Mouse (Mus musculus) limb, embryonic 14.5 days (tissue): ENCODE results near the gene Etv4. TPM values are rescaled to one million over a fixed set of nuclear protein-coding genes. Genes with fewer than 3 reads are reported as not detected.
A peak's percentile ranks its signal among the peaks of the same experiment; 100 is the strongest.

Experiments used
- ATAC-seq: fragments of 200-750 bp; cut with Nextera tagmentation; 2 replicates; pipeline ENCODE4 v1.8.0; 2017; ENCODE audit warnings: low read depth, moderate number of reproducible peaks, moderate TSS enrichment; ENCODE audit not compliant: low FRiP score
- DNase-seq: peaks from one replicate; pipeline ENCODE4 v3.0.0-alpha.2; 2015; ENCODE audit warnings: low spot score
- H3K27ac ChIP-seq: fragments of 300-500 bp; sonication (generic); replicated peaks from 2 replicates; pipeline ENCODE4 v1.5.1; 2014; ENCODE audit warnings: low read depth, mild to moderate bottlenecking, low read length, moderate library complexity, mixed read lengths
- H3K27me3 ChIP-seq: fragments of 300-500 bp; sonication (generic); 2 replicates; pipeline ENCODE4 v1.6.1; 2014; ENCODE audit warnings: low read length, mixed read lengths; ENCODE audit not compliant: control insufficient read depth, insufficient read depth
- H3K36me3 ChIP-seq: fragments of 300-500 bp; sonication (generic); 2 replicates; pipeline ENCODE4 v1.6.1; 2014; ENCODE audit warnings: mild to moderate bottlenecking, low read length, moderate library complexity, mixed read lengths; ENCODE audit not compliant: control insufficient read depth, insufficient read depth
- H3K4me1 ChIP-seq: fragments of 300-500 bp; sonication (generic); 2 replicates; pipeline ENCODE4 v1.6.1; 2014; ENCODE audit warnings: antibody characterized with exemption, low read length, mixed read lengths; ENCODE audit not compliant: control insufficient read depth, insufficient read depth
- H3K4me2 ChIP-seq: fragments of 300-500 bp; sonication (generic); replicated peaks from 2 replicates; pipeline ENCODE4 v1.6.1; 2014; ENCODE audit warnings: low read depth, mild to moderate bottlenecking, low read length, moderate library complexity; ENCODE audit not compliant: severe bottlenecking
- H3K4me3 ChIP-seq: fragments of 300-500 bp; sonication (generic); replicated peaks from 2 replicates; pipeline ENCODE4 v1.5.1; 2014; ENCODE audit warnings: low read length
- H3K9ac ChIP-seq: fragments of 300-500 bp; sonication (generic); 2 replicates; pipeline ENCODE4 v1.6.1; 2014; ENCODE audit warnings: mild to moderate bottlenecking, low read depth, low read length, moderate library complexity; ENCODE audit not compliant: severe bottlenecking
- H3K9me3 ChIP-seq: fragments of 300-500 bp; sonication (generic); 2 replicates; pipeline ENCODE4 v1.6.1; 2016; ENCODE audit warnings: low read length; ENCODE audit not compliant: control insufficient read depth
- POLR2A ChIP-seq: fragments of 200-500 bp; IDR thresholded peaks from 2 replicates; pipeline ENCODE4 v1.8.0; 2012; ENCODE audit warnings: inconsistent platforms, mild to moderate bottlenecking, moderate library complexity, borderline replicate concordance; ENCODE audit not compliant: insufficient read depth, insufficient read length; ENCODE audit errors: extremely low read depth
- WGBS: fragments of 180-500 bp; shearing (Covaris S2); extraction: QIAGEN DNeasy Blood & Tissue Kit; methylation state at CpG from one replicate; pipeline ENCODE4 v1.1.7; 2014; 5-methylcytosine and 5-hydroxymethylcytosine counted together
- polyA plus RNA-seq, 2 experiments: library from polyadenylated mRNA; depleted of rRNA in 1 of 2; stranded (reverse) in 1 of 2; unstranded in 1 of 2; fragments of >200 nt; fragmentation: Nextera tagmentation in 1 of 2; extraction: Ambion mirVana in 1 of 2; gene quantifications; 2 replicates each; pipeline versions ENCODE4 v1.2.1 to v1.2.3; 2012 to 2014

Gene Etv4
- polyA plus RNA-seq (2012; rRNA removed) (24.2 and 31.6 TPM in 2 replicates), polyA plus RNA-seq (2014; fragmentation: Nextera tagmentation; extraction: Ambion mirVana) (9.4 and 11.7 TPM in 2 replicates)

DNA sequence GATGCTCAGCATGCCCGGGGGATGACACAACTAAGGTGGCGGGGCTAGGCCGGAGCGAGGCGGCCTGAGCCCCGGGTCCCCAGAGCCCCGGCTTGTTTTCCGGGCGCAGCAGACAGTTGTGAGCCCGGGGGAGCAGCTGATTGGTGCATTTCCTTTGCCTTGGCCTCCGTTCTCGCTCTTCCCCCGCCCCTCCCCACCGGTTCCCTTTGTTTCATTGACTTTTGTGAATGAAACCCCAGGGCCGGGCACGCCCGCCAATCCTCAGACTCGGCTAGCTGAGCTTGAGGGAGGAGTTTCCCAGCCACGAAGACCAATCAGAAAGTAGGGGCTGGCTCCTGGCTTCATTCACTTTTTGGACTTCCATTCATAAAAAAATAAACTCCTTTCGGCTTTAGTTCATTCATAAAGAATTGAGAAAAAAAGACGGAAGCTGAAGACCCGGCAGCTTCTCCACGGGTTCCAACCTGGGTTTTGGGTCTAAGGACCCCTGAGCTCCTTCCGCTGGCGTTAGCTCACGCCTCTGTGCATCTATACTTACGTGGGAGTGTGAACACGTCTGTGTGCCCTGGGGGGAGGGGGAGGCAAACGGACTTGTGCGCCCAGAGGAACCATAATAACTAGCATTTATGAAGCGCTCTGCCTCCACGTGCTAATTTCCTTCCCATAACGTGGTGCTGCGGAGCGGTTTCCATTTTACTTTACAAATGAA, at the start of gene Etv4:
TSS of gene Etv4 (minus strand) at position 229 of the 709 bp plus-strand sequence.
- WGBS: under 1% methylated on average over 32 of the region's 35 CpGs
- Histone ChIP-seq H3K27me3 (peaks cover 32% of the 10 kb centered on the region), H3K4me1 (peaks cover 10% of the 10 kb centered on the region)

GRCm38 (mm10) chr11:101832001-101832400, 46.8 kb upstream of the Etv4 start:
- ATAC-seq (no peak), DNase-seq (peak; percentile 60)

More for the DNA sequence above, at the start of gene Etv4:
- no peaks in the 10 kb centered on the region for H3K36me3 ChIP-seq
- 0 out of 2 replicates have a peak, but pooled peaks have one; percentile 27 for TF ChIP-seq POLR2A
- peak; percentile 91 for ATAC-seq
- no peaks in the 10 kb centered on the region for H3K9me3 ChIP-seq
- H3K9ac ChIP-seq: peak within 1 kb of the TSS; percentile 59
- peak within 1 kb of the TSS; percentile 52 for H3K4me3 ChIP-seq
- H3K27ac ChIP-seq: peak within 1 kb of the TSS; percentile 65
- peak; percentile 93 for DNase-seq
- peak within 1 kb of the TSS; percentile 99 for H3K4me2 ChIP-seq

DNA sequence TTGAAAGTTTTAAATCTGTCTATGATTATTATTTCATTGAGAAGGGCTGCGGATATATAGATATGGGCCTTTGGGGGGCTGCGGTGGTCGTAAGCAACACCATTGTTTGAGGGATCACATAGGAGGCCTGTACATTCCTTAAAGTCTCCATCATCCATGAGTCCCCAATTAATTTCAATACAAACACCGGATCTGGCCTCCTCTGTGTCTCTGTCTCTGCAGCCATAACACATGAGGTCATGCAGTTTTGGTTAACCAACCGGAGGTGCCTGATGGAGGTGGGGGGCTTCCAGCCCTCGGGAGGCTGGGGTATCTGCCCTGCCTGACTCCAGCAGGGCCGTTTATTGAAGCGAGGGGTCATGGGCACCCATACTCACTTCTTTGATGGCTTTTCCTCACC, 45.4 kb upstream of the Etv4 start:
- H3K9me3 ChIP-seq: no peaks in the 10 kb centered on the region
- H3K36me3 ChIP-seq: no peaks in the 10 kb centered on the region
- peaks cover 27% of the 10 kb centered on the region for H3K4me1 ChIP-seq
- TF ChIP-seq POLR2A: no peak
- ATAC-seq: peak; percentile 69
- 0 out of 2 replicates have a peak overlapping the region, but pooled peaks have one; percentile 17 for H3K9ac ChIP-seq
- H3K4me2 ChIP-seq: peak overlapping the region; percentile 13; the same call in 1 of the 2 replicates
- 28% methylated on average over 8 of the region's 8 CpGs for WGBS
- peak overlapping the region; percentile 82 for H3K27ac ChIP-seq
- DNase-seq: peak; percentile 29
- H3K4me3 ChIP-seq: no peak overlapping the region
- no peaks in the 10 kb centered on the region for H3K27me3 ChIP-seq

More at GRCm38 (mm10) chr11:101832001-101832400, 46.8 kb upstream of the Etv4 start:
- no peaks in the 10 kb centered on the region for H3K36me3 ChIP-seq
- H3K27ac ChIP-seq: no peak overlapping the region
- no peaks in the 10 kb centered on the region for H3K9me3 ChIP-seq
- no peak overlapping the region for H3K4me2 ChIP-seq
- H3K4me1 ChIP-seq: peaks cover 31% of the 10 kb centered on the region
- TF ChIP-seq POLR2A: no peak
- no peak overlapping the region for H3K9ac ChIP-seq
- H3K4me3 ChIP-seq: no peak overlapping the region
- no peaks in the 10 kb centered on the region for H3K27me3 ChIP-seq
- WGBS: 67% methylated on average over 7 of the region's 7 CpGs

GRCm38 (mm10) chr11:101830112-101830511, 44.9 kb upstream of the Etv4 start:
- 6% methylated on average over 10 of the region's 10 CpGs for WGBS
- Histone ChIP-seq H3K4me3 (no peak overlapping the region), H3K27me3 (no peaks in the 10 kb centered on the region), H3K9me3 (no peaks in the 10 kb centered on the region), H3K27ac (peak overlapping the region; percentile 82), H3K4me2 (peak overlapping the region; percentile 13; the same call in 1 of the 2 replicates), H3K4me1 (peaks cover 27% of the 10 kb centered on the region), H3K36me3 (no peaks in the 10 kb centered on the region), H3K9ac (0 out of 2 replicates have a peak overlapping the region, but pooled peaks have one; percentile 17)
- peak; percentile 90 for DNase-seq
- no peak for TF ChIP-seq POLR2A
- ATAC-seq: peak; percentile 86

- TF ChIP-seq POLR2A: no peak
- H3K4me2 ChIP-seq: no peak overlapping the region
- H3K4me3 ChIP-seq: no peak overlapping the region
- no peaks in the 10 kb centered on the region for H3K27me3 ChIP-seq
- WGBS: 92% methylated on average over 4 of the region's 4 CpGs
- DNase-seq: no peak
- no peak for ATAC-seq
- no peaks in the 10 kb centered on the region for H3K9me3 ChIP-seq
- 0 out of 2 replicates have a peak overlapping the region, but pooled peaks have one; percentile 19 for H3K27ac ChIP-seq
- no peaks in the 10 kb centered on the region for H3K36me3 ChIP-seq
- peaks cover 21% of the 10 kb centered on the region for H3K4me1 ChIP-seq
- no peak overlapping the region for H3K9ac ChIP-seq
Measured at GRCm38 (mm10) chr11:101828718-101829117, 43.5 kb upstream of the Etv4 start.
